Mouse (Mus musculus): ENCODE data around the gene Atp5j2. TPM values are rescaled to one million over a fixed set of nuclear protein-coding genes. Genes with fewer than 3 reads are reported as not detected.

The Atp5j2 gene
- polyA plus RNA-seq, 1 experiment, result 8.3 TPM

- Histone ChIP-seq H3K27me3 (ENCODE audit: control insufficient read depth) (no peaks in the 10 kb centered on the region), H3K36me3 (ENCODE audit: control insufficient read depth) (peaks cover 95% of the 10 kb centered on the region), H3K9me3 (ENCODE audit: control insufficient read depth, low read length) (no peaks in the 10 kb centered on the region), H3K4me3 (replicated peaks) (no peak overlapping the region), H3K4me1 (ENCODE audit: control insufficient read depth) (peaks cover 19% of the 10 kb centered on the region)
- TF ChIP-seq TAL1 (IDR thresholded peaks at IDR 0.05; ENCODE audit: low read length) (no peak), GATA1 (IDR thresholded peaks at IDR 0.05; ENCODE audit: low read length) (no peak)
Measured at GRCm38 (mm10) chr5:145185244-145185643, 6.6 kb downstream of the Atp5j2 start.

- Histone ChIP-seq H3K4me1 (ENCODE audit: control insufficient read depth) (peaks cover 6% of the 10 kb centered on the region), H3K27me3 (ENCODE audit: control insufficient read depth) (no peaks in the 10 kb centered on the region), H3K36me3 (ENCODE audit: control insufficient read depth) (peaks cover 100% of the 10 kb centered on the region), H3K4me3 (replicated peaks) (no peak overlapping the region), H3K9me3 (ENCODE audit: control insufficient read depth, low read length) (no peaks in the 10 kb centered on the region)
- TF ChIP-seq TAL1 (IDR thresholded peaks at IDR 0.05; ENCODE audit: low read length) (no peak), GATA1 (IDR thresholded peaks at IDR 0.05; ENCODE audit: low read length) (no peak)
Measured at GRCm38 (mm10) chr5:145178461-145178980, 13.3 kb downstream of the Atp5j2 start.

GRCm38 (mm10) chr5:145167306-145167661 is 24.6 kb downstream of the Atp5j2 start:
- Histone ChIP-seq H3K9me3 (ENCODE audit: control insufficient read depth, low read length) (no peaks in the 10 kb centered on the region), H3K36me3 (ENCODE audit: control insufficient read depth) (peaks cover 61% of the 10 kb centered on the region), H3K4me1 (ENCODE audit: control insufficient read depth) (peaks cover 48% of the 10 kb centered on the region), H3K4me3 (replicated peaks) (peak overlapping the region; percentile 87), H3K27me3 (ENCODE audit: control insufficient read depth) (no peaks in the 10 kb centered on the region)
- TF ChIP-seq GATA1 (IDR thresholded peaks at IDR 0.05; ENCODE audit: low read length), result no peak
- TF ChIP-seq TAL1 (IDR thresholded peaks at IDR 0.05; ENCODE audit: low read length), result no peak

- H3K36me3 ChIP-seq (ENCODE audit: control insufficient read depth), result peaks cover 61% of the 10 kb centered on the region
Measured at GRCm38 (mm10) chr5:145166536-145167305, 25.1 kb downstream of the Atp5j2 start, which contains the start of the genes Ptcd1 and Cpsf4. TSS of gene Ptcd1 (minus strand) at chr5:145167108. TSS of gene Cpsf4 (plus strand) at chr5:145167213.

GRCm38 (mm10) chr5:145165184-145165583 is 26.7 kb downstream of the Atp5j2 start:
- Histone ChIP-seq H3K9me3 (ENCODE audit: control insufficient read depth, low read length) (no peaks in the 10 kb centered on the region), H3K4me1 (ENCODE audit: control insufficient read depth) (peaks cover 47% of the 10 kb centered on the region), H3K4me3 (replicated peaks) (no peak overlapping the region), H3K36me3 (ENCODE audit: control insufficient read depth) (peaks cover 61% of the 10 kb centered on the region), H3K27me3 (ENCODE audit: control insufficient read depth) (no peaks in the 10 kb centered on the region)
- TF ChIP-seq TAL1 (IDR thresholded peaks at IDR 0.05; ENCODE audit: low read length) (no peak), GATA1 (IDR thresholded peaks at IDR 0.05; ENCODE audit: low read length) (no peak)

More at GRCm38 (mm10) chr5:145166536-145167305, 25.1 kb downstream of the Atp5j2 start, which contains the start of the genes Ptcd1 and Cpsf4:
- TF ChIP-seq GATA1 (IDR thresholded peaks at IDR 0.05; ENCODE audit: low read length), result no peak
- no peak for TF ChIP-seq TAL1 (IDR thresholded peaks at IDR 0.05; ENCODE audit: low read length)
- Histone ChIP-seq H3K4me1 (ENCODE audit: control insufficient read depth) (peaks cover 48% of the 10 kb centered on the region), H3K27me3 (ENCODE audit: control insufficient read depth) (no peaks in the 10 kb centered on the region), H3K4me3 (replicated peaks) (peak within 1 kb of the TSS; percentile 87), H3K9me3 (ENCODE audit: control insufficient read depth, low read length) (no peaks in the 10 kb centered on the region)

- no peaks in the 10 kb centered on the region for H3K9me3 ChIP-seq (ENCODE audit: control insufficient read depth, low read length)
- no peaks in the 10 kb centered on the region for H3K27me3 ChIP-seq (ENCODE audit: control insufficient read depth)
- TF ChIP-seq TAL1 (IDR thresholded peaks at IDR 0.05; ENCODE audit: low read length) (no peak), GATA1 (IDR thresholded peaks at IDR 0.05; ENCODE audit: low read length) (no peak)
- no peak overlapping the region for H3K4me3 ChIP-seq (replicated peaks)
- H3K4me1 ChIP-seq (ENCODE audit: control insufficient read depth), result peaks cover 44% of the 10 kb centered on the region
- peaks cover 62% of the 10 kb centered on the region for H3K36me3 ChIP-seq (ENCODE audit: control insufficient read depth)
Measured at GRCm38 (mm10) chr5:145164710-145165109, 27.2 kb downstream of the Atp5j2 start.

GRCm38 (mm10) chr5:145161361-145161760 is 30.5 kb downstream of the Atp5j2 start:
- no peak overlapping the region for H3K4me3 ChIP-seq (replicated peaks)
- no peak for TF ChIP-seq GATA1 (IDR thresholded peaks at IDR 0.05; ENCODE audit: low read length)
- TF ChIP-seq TAL1 (IDR thresholded peaks at IDR 0.05; ENCODE audit: low read length), result no peak
- H3K4me1 ChIP-seq (ENCODE audit: control insufficient read depth), result peaks cover 25% of the 10 kb centered on the region
- H3K36me3 ChIP-seq (ENCODE audit: control insufficient read depth), result peaks cover 83% of the 10 kb centered on the region
- no peaks in the 10 kb centered on the region for H3K9me3 ChIP-seq (ENCODE audit: control insufficient read depth, low read length)
- no peaks in the 10 kb centered on the region for H3K27me3 ChIP-seq (ENCODE audit: control insufficient read depth)

- peaks cover 93% of the 10 kb centered on the region for H3K36me3 ChIP-seq (ENCODE audit: control insufficient read depth)
- no peaks in the 10 kb centered on the region for H3K9me3 ChIP-seq (ENCODE audit: control insufficient read depth, low read length)
- H3K27me3 ChIP-seq (ENCODE audit: control insufficient read depth), result no peaks in the 10 kb centered on the region
- no peak overlapping the region for H3K4me3 ChIP-seq (replicated peaks)
- peaks cover 59% of the 10 kb centered on the region for H3K4me1 ChIP-seq (ENCODE audit: control insufficient read depth)
- TF ChIP-seq TAL1 (IDR thresholded peaks at IDR 0.05; ENCODE audit: low read length) (0 out of 3 replicates have a peak, but pooled peaks have one; percentile 7), GATA1 (IDR thresholded peaks at IDR 0.05; ENCODE audit: low read length) (no peak)
Measured at GRCm38 (mm10) chr5:145152690-145153089, 39.2 kb downstream of the Atp5j2 start.

- H3K4me3 ChIP-seq (replicated peaks), result no peak overlapping the region
- no peaks in the 10 kb centered on the region for H3K9me3 ChIP-seq (ENCODE audit: control insufficient read depth, low read length)
- H3K4me1 ChIP-seq (ENCODE audit: control insufficient read depth), result peaks cover 58% of the 10 kb centered on the region
- peaks cover 99% of the 10 kb centered on the region for H3K36me3 ChIP-seq (ENCODE audit: control insufficient read depth)
- H3K27me3 ChIP-seq (ENCODE audit: control insufficient read depth), result no peaks in the 10 kb centered on the region
- TF ChIP-seq GATA1 (IDR thresholded peaks at IDR 0.05; ENCODE audit: low read length) (no peak), TAL1 (IDR thresholded peaks at IDR 0.05; ENCODE audit: low read length) (no peak)
Measured at GRCm38 (mm10) chr5:145149294-145149693, 42.6 kb downstream of the Atp5j2 start.
